Mouse (Mus musculus) stomach, embryonic 14.5 days (tissue): Measurements from ENCODE around the gene Edc4. TPM values are rescaled to one million over a fixed set of nuclear protein-coding genes. Genes with fewer than 3 reads are reported as not detected.

Experiments
- ATAC-seq: fragments of 200-750 bp; cut with Nextera tagmentation; 2 replicates; pipeline ENCODE4 v1.8.0; 2017; ENCODE audit warnings: low read depth, moderate TSS enrichment; ENCODE audit not compliant: insufficient number of reproducible peaks, insufficient read depth, low FRiP score
- H3K27ac ChIP-seq: fragments of 300-500 bp; sonication (generic); 2 replicates; pipeline ENCODE4 v1.5.1; 2014; ENCODE audit warnings: mild to moderate bottlenecking, low read length, moderate library complexity, mixed read lengths
- H3K27me3 ChIP-seq: fragments of 300-500 bp; sonication (generic); 2 replicates; pipeline ENCODE4 v1.6.1; 2014; ENCODE audit warnings: low read length, control low read depth, mixed read lengths; ENCODE audit not compliant: control insufficient read depth, insufficient read depth
- H3K36me3 ChIP-seq: fragments of 300-500 bp; sonication (generic); 2 replicates; pipeline ENCODE4 v1.6.1; 2014; ENCODE audit warnings: mild to moderate bottlenecking, control low read depth, low read length, moderate library complexity, mixed read lengths; ENCODE audit not compliant: control insufficient read depth, insufficient read depth
- H3K4me1 ChIP-seq: fragments of 300-500 bp; sonication (generic); 2 replicates; pipeline ENCODE4 v1.6.1; 2014; ENCODE audit warnings: low read length, control low read depth, mixed read lengths; ENCODE audit not compliant: control insufficient read depth, insufficient read depth
- H3K4me2 ChIP-seq: fragments of 300-500 bp; sonication (generic); replicated peaks from 2 replicates; pipeline ENCODE4 v1.6.1; 2014; ENCODE audit warnings: low read depth, low read length, control low read depth
- H3K4me3 ChIP-seq: fragments of 300-500 bp; sonication (generic); 2 replicates; pipeline ENCODE4 v1.5.1; 2014; ENCODE audit warnings: low read depth, low read length, control low read depth
- H3K9ac ChIP-seq: fragments of 300-500 bp; sonication (generic); replicated peaks from 2 replicates; pipeline ENCODE4 v1.6.1; 2014; ENCODE audit warnings: low read depth, mild to moderate bottlenecking, control low read depth, low read length, moderate library complexity, mixed read lengths
- H3K9me3 ChIP-seq: fragments of 300-500 bp; sonication (generic); 2 replicates; pipeline ENCODE4 v1.6.1; 2016; ENCODE audit warnings: low read depth, low read length, control low read depth; ENCODE audit not compliant: control insufficient read depth
- WGBS: fragments of 180-500 bp; shearing (Covaris S2); extraction: QIAGEN DNeasy Blood & Tissue Kit; methylation state at CpG from one replicate; pipeline ENCODE4 v1.1.7; 2014; 5-methylcytosine and 5-hydroxymethylcytosine counted together
- polyA plus RNA-seq: library from polyadenylated mRNA; unstranded; fragments of >200 nt; fragmentation: Nextera tagmentation; extraction: Ambion mirVana; gene quantifications from 2 replicates; pipeline ENCODE4 v1.2.1, GENCODE M21; 2014

The Edc4 gene
- polyA plus RNA-seq, 1 experiment from 2014 or later = 34.4 TPM

- Histone ChIP-seq H3K27me3 (no peaks in the 10 kb centered on the region), H3K9ac (no peak within 1 kb of the TSS), H3K4me3 (no peak within 1 kb of the TSS), H3K4me1 (no peaks in the 10 kb centered on the region), H3K36me3 (peaks cover 43% of the 10 kb centered on the region), H3K4me2 (no peak within 1 kb of the TSS), H3K27ac (no peak within 1 kb of the TSS), H3K9me3 (no peaks in the 10 kb centered on the region)
- WGBS = 8% methylated on average over 11 of the region's 11 CpGs
- ATAC-seq = peak; percentile 69; the same call in 1 of the 2 replicates
Measured at GRCm38 (mm10) chr8:105893339-105893738, 12.7 kb downstream of the Edc4 start, which contains the start of gene Nrn1l. Gene Nrn1l (plus strand): TSS chr8:105893567.

- Histone ChIP-seq H3K4me1 (peaks cover 6% of the 10 kb centered on the region; the same call in 1 of the 2 replicates), H3K9me3 (no peaks in the 10 kb centered on the region), H3K36me3 (peaks cover under 1% of the 10 kb centered on the region; the same call in 1 of the 2 replicates), H3K4me3 (no peak overlapping the region), H3K9ac (no peak overlapping the region), H3K4me2 (no peak overlapping the region), H3K27me3 (no peaks in the 10 kb centered on the region), H3K27ac (no peak overlapping the region)
- WGBS = 79% methylated on average over 9 of the region's 9 CpGs
- ATAC-seq = no peak
Measured at GRCm38 (mm10) chr8:105897801-105898480, 17.3 kb downstream of the Edc4 start.

- H3K9ac ChIP-seq = peak within 1 kb of the TSS; percentile 87
- H3K36me3 ChIP-seq = no peaks in the 10 kb centered on the region; the same call in 1 of the 2 replicates
- H3K27ac ChIP-seq = peak within 1 kb of the TSS; percentile 87
- no peaks in the 10 kb centered on the region for H3K9me3 ChIP-seq
- H3K4me2 ChIP-seq = peak within 1 kb of the TSS; percentile 72
- H3K4me1 ChIP-seq = peaks cover 6% of the 10 kb centered on the region; the same call in 1 of the 2 replicates
- peak within 1 kb of the TSS; percentile 84 for H3K4me3 ChIP-seq
- ATAC-seq = peak; percentile 94
- under 1% methylated on average over 68 of the region's 68 CpGs for WGBS
- no peaks in the 10 kb centered on the region for H3K27me3 ChIP-seq
Measured at GRCm38 (mm10) chr8:105900180-105900940, 19.7 kb downstream of the Edc4 start, which contains the start of gene Pskh1. Gene Pskh1 (plus strand): TSS chr8:105900441.

- H3K9me3 ChIP-seq = no peaks in the 10 kb centered on the region
- no peaks in the 10 kb centered on the region for H3K36me3 ChIP-seq
- H3K9ac ChIP-seq = peak overlapping the region; percentile 87
- H3K4me2 ChIP-seq = peak overlapping the region; percentile 72
- H3K27me3 ChIP-seq = no peaks in the 10 kb centered on the region
- H3K4me3 ChIP-seq = peak overlapping the region; percentile 84
- H3K27ac ChIP-seq = peak overlapping the region; percentile 87
- 30% methylated on average over 16 of the region's 16 CpGs for WGBS
- no peak for ATAC-seq
- peaks cover 6% of the 10 kb centered on the region; the same call in 1 of the 2 replicates for H3K4me1 ChIP-seq
Measured at GRCm38 (mm10) chr8:105900941-105901616, 20.4 kb downstream of the Edc4 start.

- ATAC-seq = no peak
- H3K4me1 ChIP-seq = no peaks in the 10 kb centered on the region
- H3K9me3 ChIP-seq = no peaks in the 10 kb centered on the region
- H3K36me3 ChIP-seq = peaks cover 8% of the 10 kb centered on the region
- no peak overlapping the region for H3K4me2 ChIP-seq
- no peak overlapping the region for H3K9ac ChIP-seq
- no peak overlapping the region for H3K4me3 ChIP-seq
- no peak overlapping the region for H3K27ac ChIP-seq
- whole genome bisulfite sequencing = 86% methylated on average over 3 of the region's 3 CpGs
- H3K27me3 ChIP-seq = no peaks in the 10 kb centered on the region
Measured at GRCm38 (mm10) chr8:105919390-105919789, 38.7 kb downstream of the Edc4 start.

GRCm38 (mm10) chr8:105925123-105925522, 44.4 kb downstream of the Edc4 start:
- H3K4me1 ChIP-seq = no peaks in the 10 kb centered on the region
- 67% methylated on average over 3 of the region's 3 CpGs for WGBS
- no peak for ATAC-seq
- no peak overlapping the region for H3K4me2 ChIP-seq
- no peak overlapping the region for H3K27ac ChIP-seq
- no peaks in the 10 kb centered on the region for H3K27me3 ChIP-seq
- no peak overlapping the region for H3K4me3 ChIP-seq
- no peak overlapping the region for H3K9ac ChIP-seq
- no peaks in the 10 kb centered on the region for H3K9me3 ChIP-seq
- H3K36me3 ChIP-seq = peaks cover 13% of the 10 kb centered on the region

- H3K27me3 ChIP-seq = no peaks in the 10 kb centered on the region
- no peak overlapping the region for H3K4me3 ChIP-seq
- no peaks in the 10 kb centered on the region for H3K9me3 ChIP-seq
- no peaks in the 10 kb centered on the region for H3K4me1 ChIP-seq
- no peak overlapping the region for H3K27ac ChIP-seq
- no peak for ATAC-seq
- 20% methylated on average over 8 of the region's 8 CpGs for WGBS
- no peak overlapping the region for H3K4me2 ChIP-seq
- H3K9ac ChIP-seq = no peak overlapping the region
- peaks cover 28% of the 10 kb centered on the region for H3K36me3 ChIP-seq
Measured at GRCm38 (mm10) chr8:105930602-105931001, 49.9 kb downstream of the Edc4 start.

GRCm38 (mm10) chr8:105931271-105931670, 50.6 kb downstream of the Edc4 start:
- Histone ChIP-seq H3K9me3 (no peaks in the 10 kb centered on the region), H3K4me3 (no peak overlapping the region), H3K4me1 (no peaks in the 10 kb centered on the region), H3K27me3 (no peaks in the 10 kb centered on the region), H3K4me2 (no peak overlapping the region), H3K36me3 (peaks cover 26% of the 10 kb centered on the region), H3K9ac (no peak overlapping the region), H3K27ac (no peak overlapping the region)
- ATAC-seq = no peak
- 94% methylated on average over 3 of the region's 3 CpGs for WGBS
